Mouse (Mus musculus) forebrain, embryonic 14.5 days (tissue): ENCODE measurements around the gene Map3k12. TPM values are rescaled to one million over a fixed set of nuclear protein-coding genes. Genes with fewer than 3 reads are reported as not detected.

Experiments
- ATAC-seq: fragments of 200-750 bp; cut with Nextera tagmentation; 2 replicates; pipeline ENCODE4 v1.8.0; 2017; ENCODE audit warnings: mild to moderate bottlenecking, moderate library complexity
- DNase-seq: peaks from one replicate; pipeline ENCODE4 v3.0.0-alpha.2; 2015; ENCODE audit warnings: low spot score
- H3K27ac ChIP-seq: fragments of 300-500 bp; sonication (generic); 2 replicates; pipeline ENCODE4 v1.5.1; 2014; ENCODE audit warnings: low read depth, mild to moderate bottlenecking, control low read depth, low read length, moderate library complexity
- H3K27me3 ChIP-seq: fragments of 300-500 bp; sonication (generic); replicated peaks from 2 replicates; pipeline ENCODE4 v1.6.1; 2014; ENCODE audit warnings: low read length, control low read depth, mixed read lengths; ENCODE audit not compliant: control insufficient read depth, insufficient read depth
- H3K36me3 ChIP-seq: fragments of 300-500 bp; sonication (generic); 2 replicates; pipeline ENCODE4 v1.6.1; 2014; ENCODE audit warnings: low read length, control low read depth; ENCODE audit not compliant: control insufficient read depth, insufficient read depth
- H3K4me1 ChIP-seq: fragments of 300-500 bp; sonication (generic); 2 replicates; pipeline ENCODE4 v1.6.1; 2014; ENCODE audit warnings: antibody characterized with exemption, low read length, control low read depth; ENCODE audit not compliant: control insufficient read depth, insufficient read depth
- H3K4me2 ChIP-seq: fragments of 300-500 bp; sonication (generic); 2 replicates; pipeline ENCODE4 v1.6.1; 2014; ENCODE audit warnings: mild to moderate bottlenecking, control low read depth, low read length
- H3K4me3 ChIP-seq: fragments of 300-500 bp; sonication (generic); 2 replicates; pipeline ENCODE4 v1.5.1; 2014; ENCODE audit warnings: low read depth, low read length, control low read depth
- H3K9ac ChIP-seq: fragments of 300-500 bp; sonication (generic); 2 replicates; pipeline ENCODE4 v1.6.1; 2014; ENCODE audit warnings: mild to moderate bottlenecking, low read length, control low read depth, moderate library complexity
- H3K9me3 ChIP-seq: fragments of 300-500 bp; sonication (generic); replicated peaks from 2 replicates; pipeline ENCODE4 v1.6.1; 2016; ENCODE audit warnings: low read length, control low read depth, mixed read lengths; ENCODE audit not compliant: control insufficient read depth
- WGBS: fragments of 180-500 bp; shearing (Covaris S2); extraction: QIAGEN DNeasy Blood & Tissue Kit; methylation state at CpG from one replicate; pipeline ENCODE4 v1.1.7; 2014; 5-methylcytosine and 5-hydroxymethylcytosine counted together
- polyA plus RNA-seq: library from polyadenylated mRNA; unstranded; fragments of >200 nt; fragmentation: Nextera tagmentation; extraction: Ambion mirVana; gene quantifications from 2 replicates; pipeline ENCODE4 v1.2.1, GENCODE M21; 2014

Gene Map3k12
- polyA plus RNA-seq, result 28.6 and 36.9 TPM in 2 replicates

DNA sequence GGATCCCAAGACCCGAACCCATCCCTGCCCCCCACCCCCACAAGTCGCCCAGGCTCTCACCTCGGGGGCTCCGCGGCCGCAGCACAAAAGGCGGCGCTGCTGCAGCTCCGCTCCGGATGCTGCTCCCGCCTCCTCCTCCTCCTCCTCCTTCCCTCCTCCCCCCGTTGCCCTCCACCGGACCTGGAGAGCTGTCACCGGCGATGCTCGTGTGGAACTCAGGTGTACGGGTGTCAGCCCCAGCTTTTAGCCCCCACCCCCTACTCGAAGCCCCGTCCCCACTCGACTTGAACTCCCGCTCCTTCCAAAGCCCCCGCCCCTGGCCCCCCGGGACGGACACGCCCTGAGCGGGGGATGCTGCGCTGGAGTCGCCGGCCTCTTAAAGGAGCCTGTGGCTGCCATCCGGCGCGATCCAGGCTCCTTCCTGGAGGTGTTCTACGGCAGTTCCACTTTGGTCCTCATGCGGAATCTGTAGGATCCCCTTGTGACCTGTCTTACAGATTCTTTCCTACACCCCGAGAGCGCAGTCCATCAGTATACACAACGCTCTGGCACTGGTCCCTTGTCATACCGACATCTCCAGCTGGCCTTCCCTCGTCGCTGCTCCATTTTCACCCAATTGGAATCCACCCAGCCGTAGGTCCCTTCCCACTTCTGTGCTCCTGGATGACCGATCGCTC is at the start of gene Map3k12:
TSS of gene Map3k12 (minus strand) at position 337 of the 677 bp plus-strand sequence.
- Histone ChIP-seq H3K27ac (peak within 1 kb of the TSS; percentile 87), H3K36me3 (peaks cover 10% of the 10 kb centered on the region), H3K4me3 (peak within 1 kb of the TSS; percentile 75), H3K27me3 (no peaks in the 10 kb centered on the region), H3K9me3 (no peaks in the 10 kb centered on the region), H3K4me2 (peak within 1 kb of the TSS; percentile 61), H3K4me1 (peaks cover 21% of the 10 kb centered on the region), H3K9ac (peak within 1 kb of the TSS; percentile 87)
- DNase-seq, result peak; percentile 77
- peak; percentile 19 for ATAC-seq
- WGBS, result under 1% methylated on average over 42 of the region's 43 CpGs

DNA sequence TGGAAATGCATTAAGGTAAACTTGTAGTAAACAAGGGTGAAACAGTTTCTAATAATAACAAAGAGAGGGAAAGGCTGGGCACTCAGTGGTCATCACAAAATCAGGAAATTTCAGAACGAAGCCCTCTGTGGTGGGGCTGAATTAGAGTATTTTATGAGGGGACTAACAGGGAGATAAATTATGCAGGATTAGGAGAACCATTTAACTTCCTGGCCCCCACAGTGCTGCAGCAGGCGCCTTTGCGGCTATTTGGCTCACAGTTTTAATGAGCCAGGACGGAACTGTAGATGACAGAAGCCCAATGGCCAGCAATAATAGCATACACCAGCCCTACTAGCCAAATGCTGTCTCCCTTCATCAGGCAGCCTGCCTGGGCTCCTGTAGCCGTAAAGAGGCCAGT is 46.8 kb upstream of the Map3k12 start:
- no peak overlapping the region for H3K27ac ChIP-seq
- no peaks in the 10 kb centered on the region for H3K9me3 ChIP-seq
- H3K27me3 ChIP-seq, result no peaks in the 10 kb centered on the region
- H3K4me2 ChIP-seq, result no peak overlapping the region
- ATAC-seq, result no peak
- no peaks in the 10 kb centered on the region for H3K4me1 ChIP-seq
- WGBS, result 69% methylated on average over 5 of the region's 5 CpGs
- 0 out of 2 replicates have a peak, but pooled peaks cover 10% of the 10 kb centered on the region for H3K36me3 ChIP-seq
- no peak overlapping the region for H3K9ac ChIP-seq
- H3K4me3 ChIP-seq, result no peak overlapping the region
- no peak for DNase-seq

DNA sequence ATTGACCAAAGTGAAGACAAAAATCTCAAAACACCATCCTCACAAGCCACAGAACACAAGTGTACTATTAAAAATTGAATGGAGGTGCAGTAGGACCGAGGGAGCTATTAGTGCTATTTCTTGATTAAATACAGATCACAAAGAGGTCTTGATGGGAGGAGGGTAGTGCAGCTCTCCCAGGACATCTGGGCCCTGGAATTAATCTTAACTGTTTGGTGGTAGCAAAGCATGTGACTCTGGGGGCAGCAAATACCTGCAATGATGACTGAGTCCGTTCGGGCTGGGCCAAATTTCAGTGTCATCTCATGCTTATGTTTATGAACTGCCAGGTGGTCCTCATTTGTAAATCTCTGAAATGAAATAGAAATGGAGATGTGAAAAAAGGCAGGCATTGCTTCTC is 46.2 kb upstream of the Map3k12 start:
- no peak for DNase-seq
- no peak overlapping the region for H3K27ac ChIP-seq
- no peaks in the 10 kb centered on the region for H3K4me1 ChIP-seq

DNA sequence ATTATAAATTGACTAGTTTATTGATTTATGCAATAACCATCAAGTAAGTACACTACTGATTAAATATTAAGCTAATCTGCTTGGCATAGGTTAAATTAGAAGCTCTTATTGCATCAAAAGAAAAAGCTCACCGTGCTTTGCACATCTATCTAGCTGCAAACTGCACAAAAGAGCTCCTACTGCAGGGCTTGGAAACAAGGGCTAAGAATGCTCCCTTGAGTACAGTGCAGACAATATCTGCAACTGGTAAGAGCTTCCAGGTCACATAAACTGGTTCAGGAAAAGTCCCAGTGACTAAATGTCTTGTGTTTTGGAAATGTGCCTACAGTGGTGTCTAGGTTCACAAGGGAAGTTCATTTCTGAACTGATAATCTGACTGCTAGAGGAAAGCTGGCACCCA is 45.6 kb upstream of the Map3k12 start:
- H3K4me1 ChIP-seq, result no peaks in the 10 kb centered on the region
- ATAC-seq, result no peak
- no peaks in the 10 kb centered on the region for H3K27me3 ChIP-seq
- 88% methylated on average over 1 of the region's 1 CpGs for WGBS
- 0 out of 2 replicates have a peak, but pooled peaks cover 10% of the 10 kb centered on the region for H3K36me3 ChIP-seq
- H3K9ac ChIP-seq, result no peak overlapping the region
- no peak overlapping the region for H3K4me3 ChIP-seq
- no peaks in the 10 kb centered on the region for H3K9me3 ChIP-seq
- H3K27ac ChIP-seq, result 0 out of 2 replicates have a peak overlapping the region, but pooled peaks have one; percentile 23
- H3K4me2 ChIP-seq, result no peak overlapping the region
- DNase-seq, result no peak

More for the DNA sequence above, 46.2 kb upstream of the Map3k12 start:
- 0 out of 2 replicates have a peak, but pooled peaks cover 10% of the 10 kb centered on the region for H3K36me3 ChIP-seq
- WGBS, result 83% methylated on average over 3 of the region's 3 CpGs
- no peak overlapping the region for H3K4me3 ChIP-seq
- no peak overlapping the region for H3K9ac ChIP-seq
- H3K4me2 ChIP-seq, result no peak overlapping the region
- no peaks in the 10 kb centered on the region for H3K9me3 ChIP-seq
- no peak for ATAC-seq
- H3K27me3 ChIP-seq, result no peaks in the 10 kb centered on the region

DNA sequence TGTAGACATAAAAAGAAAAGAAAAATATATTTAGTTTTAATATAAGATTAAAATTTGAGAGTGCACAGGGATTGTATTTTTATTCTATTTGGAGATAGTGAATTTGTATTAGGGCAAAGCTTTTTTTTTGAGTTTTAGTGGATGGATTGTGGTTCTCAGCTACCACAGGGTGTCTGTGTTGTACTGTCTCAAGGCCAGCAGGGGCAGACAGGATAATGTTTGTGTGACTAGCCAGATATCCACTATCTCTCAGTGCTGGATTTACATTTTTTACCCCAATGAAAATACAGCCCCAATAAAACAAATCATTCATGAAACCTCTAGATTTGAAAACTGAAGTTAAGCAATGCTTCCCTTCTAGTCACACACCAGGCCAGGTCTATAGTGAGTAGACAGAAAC is 40.7 kb upstream of the Map3k12 start:
- H3K9ac ChIP-seq, result no peak overlapping the region
- no peaks in the 10 kb centered on the region for H3K9me3 ChIP-seq
- ATAC-seq, result no peak
- H3K36me3 ChIP-seq, result peaks cover 37% of the 10 kb centered on the region
- DNase-seq, result no peak
- no peak overlapping the region for H3K27ac ChIP-seq
- H3K4me2 ChIP-seq, result no peak overlapping the region
- H3K27me3 ChIP-seq, result no peaks in the 10 kb centered on the region
- no peaks in the 10 kb centered on the region for H3K4me1 ChIP-seq
- no peak overlapping the region for H3K4me3 ChIP-seq

DNA sequence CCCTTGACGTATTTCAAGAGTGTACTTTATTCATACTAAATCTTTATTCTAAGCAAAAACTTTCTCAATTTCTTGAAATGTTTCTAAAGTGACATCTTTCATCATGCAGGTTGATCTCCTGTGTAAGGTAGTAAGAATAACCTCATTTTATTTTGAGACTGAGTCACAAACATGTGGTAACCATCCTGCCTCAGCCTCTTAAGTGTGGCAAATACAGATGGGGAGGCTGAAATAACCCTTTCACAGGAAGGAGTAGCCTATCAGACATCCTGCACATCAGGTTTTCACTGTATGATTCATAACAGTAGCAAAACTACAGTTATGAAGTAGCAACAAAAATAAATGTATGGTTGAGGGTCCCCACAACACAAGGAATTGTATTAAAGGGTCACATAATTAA is 38.7 kb upstream of the Map3k12 start:
- no peaks in the 10 kb centered on the region for H3K4me1 ChIP-seq
- 91% methylated on average over 1 of the region's 1 CpGs for WGBS
- H3K4me3 ChIP-seq, result no peak overlapping the region
- DNase-seq, result no peak
- no peak overlapping the region for H3K27ac ChIP-seq
- H3K36me3 ChIP-seq, result peaks cover 45% of the 10 kb centered on the region
- ATAC-seq, result no peak
- no peaks in the 10 kb centered on the region for H3K27me3 ChIP-seq
- H3K9ac ChIP-seq, result no peak overlapping the region
- H3K9me3 ChIP-seq, result no peaks in the 10 kb centered on the region
- H3K4me2 ChIP-seq, result no peak overlapping the region

DNA sequence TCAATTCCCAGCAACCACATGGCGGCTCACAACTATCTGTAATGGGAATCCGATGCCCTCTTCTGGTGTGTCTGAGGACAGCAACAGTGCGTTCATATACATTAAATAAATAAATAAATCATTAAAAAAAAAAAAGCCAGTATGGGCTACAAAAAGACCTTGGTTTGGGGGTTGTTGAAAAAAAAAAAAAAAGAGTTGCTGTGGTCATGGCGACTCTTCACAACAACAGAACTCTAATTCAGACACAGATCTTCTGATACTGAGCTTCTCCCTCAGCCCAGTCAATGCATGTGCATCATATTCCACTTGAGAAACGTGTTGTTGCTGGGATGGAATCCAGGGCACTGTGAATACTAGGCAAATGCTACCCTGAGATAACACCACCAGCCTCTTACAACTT is 35.7 kb upstream of the Map3k12 start:
- ATAC-seq, result no peak
- 95% methylated on average over 5 of the region's 5 CpGs for WGBS
- no peak for DNase-seq
- Histone ChIP-seq H3K36me3 (peaks cover 45% of the 10 kb centered on the region), H3K27ac (no peak overlapping the region), H3K27me3 (no peaks in the 10 kb centered on the region), H3K4me2 (no peak overlapping the region), H3K4me1 (peaks cover under 1% of the 10 kb centered on the region; the same call in 1 of the 2 replicates), H3K9me3 (no peaks in the 10 kb centered on the region), H3K4me3 (no peak overlapping the region), H3K9ac (no peak overlapping the region)

DNA sequence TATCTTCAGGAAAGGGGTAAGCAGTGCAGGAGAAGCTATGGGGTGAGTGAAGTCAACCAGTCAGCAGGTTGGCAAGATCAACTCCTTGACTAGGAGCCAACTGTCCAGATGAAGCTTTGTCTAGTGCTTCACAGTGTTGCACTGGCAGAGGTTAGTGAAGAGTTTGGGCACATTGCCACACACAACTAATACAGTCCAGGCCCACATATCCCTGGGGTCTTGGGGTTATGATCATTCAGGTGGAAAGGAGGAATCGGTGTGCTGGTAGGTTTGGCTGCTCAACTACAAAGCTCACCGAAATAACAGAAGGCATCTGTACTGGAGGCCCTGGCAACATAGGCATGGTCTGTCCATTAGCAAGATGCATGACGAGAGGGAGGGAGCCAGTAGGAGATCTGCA is 30.6 kb upstream of the Map3k12 start:
- whole genome bisulfite sequencing, result 57% methylated on average over 3 of the region's 3 CpGs
- DNase-seq (peak; percentile 65), ATAC-seq (peak; percentile 80)
- no peak overlapping the region for H3K9ac ChIP-seq
- H3K36me3 ChIP-seq, result peaks cover 35% of the 10 kb centered on the region
- peaks cover 11% of the 10 kb centered on the region; the same call in 1 of the 2 replicates for H3K4me1 ChIP-seq
- no peak overlapping the region for H3K4me2 ChIP-seq
- H3K27ac ChIP-seq, result peak overlapping the region; percentile 89
- no peak overlapping the region for H3K4me3 ChIP-seq
- H3K27me3 ChIP-seq, result no peaks in the 10 kb centered on the region
- no peaks in the 10 kb centered on the region for H3K9me3 ChIP-seq

DNA sequence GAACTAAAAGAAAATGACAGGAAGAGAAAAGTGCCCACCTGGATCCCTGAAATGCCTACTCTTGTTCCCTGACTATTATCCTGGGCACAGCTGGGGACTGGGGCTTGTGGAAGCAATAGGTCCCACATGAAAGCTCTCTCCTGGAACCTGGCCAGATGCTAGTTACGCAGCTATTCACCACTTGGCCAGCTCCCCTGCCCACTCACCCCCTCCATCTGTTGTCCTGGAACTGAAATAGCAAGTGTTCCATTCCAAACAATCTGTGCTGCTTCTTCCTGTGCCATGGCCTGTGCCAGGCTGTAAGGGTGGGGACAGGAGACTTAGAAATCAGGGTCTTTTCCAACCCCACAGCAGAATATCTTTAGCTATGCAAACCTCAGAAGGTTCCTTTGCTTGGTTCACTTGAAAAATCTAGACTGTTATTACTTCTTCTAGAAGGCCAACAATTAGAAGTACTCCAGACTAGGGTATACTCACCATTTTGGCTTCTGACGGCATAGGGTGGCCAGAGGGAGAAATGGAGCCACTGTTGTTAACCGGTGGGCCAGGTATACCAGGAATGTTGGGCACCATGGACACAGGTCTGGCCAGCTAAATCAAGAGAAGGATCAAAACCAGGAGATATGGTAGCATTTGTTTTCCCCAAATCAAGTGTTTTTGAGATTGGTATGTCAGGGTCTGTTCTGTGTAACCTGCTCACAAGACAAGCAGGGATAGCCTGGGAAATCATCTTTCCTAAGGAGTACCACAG is 30.0 kb upstream of the Map3k12 start:
- 62% methylated on average over 3 of the region's 3 CpGs for WGBS

More for the DNA sequence above, 30.0 kb upstream of the Map3k12 start:
- no peaks in the 10 kb centered on the region for H3K27me3 ChIP-seq
- DNase-seq (peak; percentile 92), ATAC-seq (peak; percentile 88)
- peak overlapping the region; percentile 89 for H3K27ac ChIP-seq
- H3K4me3 ChIP-seq, result no peak overlapping the region
- peaks cover 29% of the 10 kb centered on the region for H3K36me3 ChIP-seq
- H3K9ac ChIP-seq, result no peak overlapping the region
- H3K4me2 ChIP-seq, result no peak overlapping the region
- no peaks in the 10 kb centered on the region for H3K9me3 ChIP-seq
- H3K4me1 ChIP-seq, result peaks cover 11% of the 10 kb centered on the region; the same call in 1 of the 2 replicates
